Mouse (Mus musculus): ENCODE data around the gene Ramp3. TPM values are rescaled to one million over a fixed set of nuclear protein-coding genes. Genes with fewer than 3 reads are reported as not detected.

Gene Ramp3
- polyA plus RNA-seq, 1 experiment from 2014 or later: 26.7 TPM

Other genes starting within 250 kb of the Ramp3 start
- 4,304 and 4,427 TPM in 2 replicates for gene Ppia, start 243.1 kb upstream of the Ramp3 start, polyA plus RNA-seq (2014; fragmentation: Nextera tagmentation; extraction: Ambion mirVana)
- gene H2afv, start 214.1 kb upstream of the Ramp3 start, polyA plus RNA-seq (2014; fragmentation: Nextera tagmentation; extraction: Ambion mirVana): 239 and 249 TPM in 2 replicates
- gene Purb, start 182.6 kb upstream of the Ramp3 start, polyA plus RNA-seq (2014; fragmentation: Nextera tagmentation; extraction: Ambion mirVana): 9.8 and 9.9 TPM in 2 replicates
- gene Myo1g, start 137.6 kb upstream of the Ramp3 start, polyA plus RNA-seq (2014; fragmentation: Nextera tagmentation; extraction: Ambion mirVana): 0.31 and 0.74 TPM in 2 replicates
- 89.0 and 89.4 TPM in 2 replicates for gene Ccm2, start 111.6 kb upstream of the Ramp3 start, polyA plus RNA-seq (2014; fragmentation: Nextera tagmentation; extraction: Ambion mirVana)
- 75.2 and 75.9 TPM in 2 replicates for gene Nacad, start 52.5 kb upstream of the Ramp3 start, polyA plus RNA-seq (2014; fragmentation: Nextera tagmentation; extraction: Ambion mirVana)
- gene Tbrg4, start 32.5 kb upstream of the Ramp3 start, polyA plus RNA-seq (2014; fragmentation: Nextera tagmentation; extraction: Ambion mirVana): 25.7 and 26.5 TPM in 2 replicates
- gene Wap, start 19.9 kb upstream of the Ramp3 start, polyA plus RNA-seq (2014; fragmentation: Nextera tagmentation; extraction: Ambion mirVana): not detected in 2 replicates
- not detected in 2 replicates for gene Gm11983, start 179.1 kb downstream of the Ramp3 start, polyA plus RNA-seq (2014; fragmentation: Nextera tagmentation; extraction: Ambion mirVana)

Data from hindbrain, embryonic 14.5 days (tissue).